Mouse (Mus musculus) heart, postnatal 0 days (tissue): Measurements from ENCODE around the gene Gm20696.

ENCODE experiments used
- CTCF ChIP-seq: IDR thresholded peaks from 2 replicates; pipeline ENCODE4 v1.5.1; 2016; ENCODE audit warnings: antibody characterized with exemption, control low read depth, low read depth
- EP300 ChIP-seq: IDR thresholded peaks from 2 replicates; pipeline ENCODE4 v1.6.1; 2016; ENCODE audit warnings: antibody characterized with exemption, low read depth

DNA sequence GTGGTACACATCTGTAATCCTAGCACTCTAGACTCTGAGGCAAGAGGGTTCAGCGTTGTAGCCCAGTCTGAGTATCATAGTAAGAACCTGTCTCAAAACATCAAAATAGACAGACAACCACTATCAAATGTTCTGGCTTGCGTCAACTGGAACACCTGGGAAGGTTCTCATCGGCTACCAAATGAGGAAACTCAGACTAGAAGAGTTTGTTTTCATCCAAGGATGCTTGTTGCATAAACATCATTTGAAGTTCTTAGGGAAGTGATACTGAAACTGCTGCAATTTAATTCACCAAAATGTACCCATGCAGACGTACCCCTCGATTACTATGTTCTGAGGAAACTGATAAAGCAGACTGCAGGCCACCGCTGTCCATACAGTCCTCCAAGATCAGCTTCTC is 366.4 kb downstream of the Gm20696 start:
- TF ChIP-seq EP300 = no peak
- no peak for TF ChIP-seq CTCF
